Mouse (Mus musculus): ENCODE data around the gene Rwdd2b.

Rwdd2b gene

DNA sequence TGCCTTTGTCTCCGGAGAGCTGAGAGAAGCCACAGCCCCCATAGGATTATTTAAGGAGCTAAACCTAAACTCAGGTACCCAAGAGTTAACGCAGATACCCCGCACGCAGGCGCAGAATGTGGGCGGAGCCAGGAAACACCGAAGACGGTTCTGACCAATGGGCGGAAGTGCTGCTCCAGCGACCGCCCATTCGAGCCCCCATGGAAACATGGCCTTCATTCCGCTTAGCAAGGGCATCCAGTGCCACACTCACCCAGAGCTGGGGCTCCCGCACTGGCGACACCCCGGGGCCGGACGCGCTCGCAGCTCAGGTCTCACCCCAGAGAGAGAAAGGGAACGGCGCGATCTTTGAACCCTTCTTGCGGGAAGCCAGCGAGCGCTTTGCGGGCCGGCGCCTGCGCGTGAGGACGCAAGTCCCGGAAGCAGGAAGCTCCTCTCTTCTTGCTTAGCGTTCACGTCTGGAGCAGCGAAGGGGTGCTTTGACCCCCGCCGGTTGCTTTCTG is at the start of gene Rwdd2b:
Gene Rwdd2b, minus strand, starts transcription at position 390 of the 503 bp plus-strand sequence.
- peak; percentile 85 to 87 for DNase-seq (ENCODE audit: low spot score in 2 of 2)

DNA sequence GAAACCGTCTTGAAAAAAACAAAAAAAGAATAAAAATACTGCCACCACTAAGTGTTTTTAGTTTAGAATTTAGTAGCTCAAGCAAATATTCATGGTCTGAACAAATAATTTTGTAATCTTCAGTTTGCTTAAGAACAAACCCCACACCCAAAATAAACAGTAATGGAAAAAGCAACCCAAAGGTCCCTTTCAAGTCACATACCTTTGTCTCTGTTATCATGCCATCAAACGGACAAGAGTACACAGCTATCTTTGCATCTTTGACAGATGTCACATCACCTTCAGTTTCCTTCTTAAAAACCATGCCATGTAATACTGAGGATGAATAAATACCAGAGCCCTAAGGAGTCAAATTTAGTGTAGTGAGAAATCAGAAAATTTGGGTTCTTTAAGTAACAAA is 48.2 kb upstream of the Rwdd2b start:
- no peak for DNase-seq (ENCODE audit: low spot score in 2 of 2)

DNA sequence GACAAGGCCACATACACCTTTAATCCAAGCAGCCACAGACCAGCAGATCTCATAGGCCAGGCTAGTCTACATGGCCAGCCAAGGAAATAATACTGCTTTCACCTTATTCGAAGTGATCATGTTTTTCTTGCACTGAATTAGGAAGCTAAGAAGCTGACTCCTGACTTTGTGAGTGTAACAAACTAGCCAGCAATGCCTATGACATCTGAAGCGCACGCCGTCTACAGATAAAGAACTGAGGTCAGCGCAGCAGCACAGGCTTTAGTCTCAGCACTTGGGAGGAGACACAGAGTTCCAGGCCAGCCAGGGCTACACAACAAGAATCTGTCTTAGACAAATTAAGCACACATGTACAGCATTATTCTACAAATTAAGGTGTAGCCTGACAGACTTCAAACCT is 46.4 kb upstream of the Rwdd2b start:
- no peak for DNase-seq (ENCODE audit: low spot score in 2 of 2)

DNA sequence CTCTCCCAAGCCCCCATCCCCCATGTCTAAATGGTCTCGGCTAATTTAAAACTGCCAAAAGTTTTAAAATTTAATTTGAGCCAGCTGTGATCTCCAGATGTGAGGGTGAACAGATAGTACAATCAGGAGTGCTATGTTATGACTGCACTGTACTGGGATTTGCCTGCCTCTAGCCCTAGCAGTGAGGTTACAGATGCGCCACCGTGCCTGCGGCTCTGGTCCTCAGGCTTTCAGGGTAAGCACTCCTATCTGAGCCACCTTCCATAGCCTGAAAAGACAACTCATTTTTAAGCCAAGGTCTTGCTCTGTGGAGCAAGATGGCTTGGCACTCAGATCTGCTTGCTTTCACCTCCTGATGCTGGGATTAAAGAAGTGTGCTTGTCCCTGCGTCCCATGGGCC is 44.0 kb upstream of the Rwdd2b start:
- DNase-seq (ENCODE audit: low spot score in 2 of 2): no peak

DNA sequence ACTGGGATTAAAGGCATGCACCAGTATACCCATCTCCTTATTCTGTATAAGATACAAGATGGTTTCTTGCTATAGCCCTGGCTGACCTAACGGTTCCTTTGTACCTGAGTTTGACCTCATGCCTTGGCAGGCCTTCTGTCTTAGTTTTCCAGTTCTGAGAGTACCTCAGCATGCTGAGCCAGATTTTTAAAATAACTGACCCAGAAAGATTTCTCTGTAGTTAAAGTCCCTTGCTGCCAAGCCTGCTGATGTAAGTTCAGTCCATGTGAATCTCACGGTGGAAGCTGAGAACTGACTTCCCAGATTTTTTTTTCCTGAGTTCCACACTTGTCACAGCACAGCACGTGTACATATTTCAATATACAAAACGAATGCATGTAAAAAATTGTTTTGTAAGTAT is 30.2 kb upstream of the Rwdd2b start:
- DNase-seq (ENCODE audit: low spot score in 2 of 2): no peak

DNA sequence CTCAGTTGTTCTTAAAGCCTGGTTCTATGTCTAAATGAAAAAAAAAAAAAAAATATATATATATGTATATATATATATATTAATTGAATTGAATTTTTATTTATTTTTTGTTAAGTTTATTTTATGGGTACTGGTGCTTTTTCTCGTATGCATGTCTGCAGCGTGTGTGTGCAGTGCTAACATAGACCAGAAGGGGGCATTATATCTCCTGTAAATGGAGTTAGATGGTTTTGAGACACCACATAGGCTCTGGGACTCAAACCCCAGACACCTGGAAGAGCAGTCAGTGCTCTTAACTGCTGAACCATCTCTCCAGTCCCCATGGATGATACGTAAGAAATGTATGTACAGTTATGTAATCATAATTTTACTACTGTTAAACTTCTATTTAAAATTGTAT is 18.4 kb upstream of the Rwdd2b start:
- no peak for DNase-seq (ENCODE audit: low spot score in 2 of 2)

DNA sequence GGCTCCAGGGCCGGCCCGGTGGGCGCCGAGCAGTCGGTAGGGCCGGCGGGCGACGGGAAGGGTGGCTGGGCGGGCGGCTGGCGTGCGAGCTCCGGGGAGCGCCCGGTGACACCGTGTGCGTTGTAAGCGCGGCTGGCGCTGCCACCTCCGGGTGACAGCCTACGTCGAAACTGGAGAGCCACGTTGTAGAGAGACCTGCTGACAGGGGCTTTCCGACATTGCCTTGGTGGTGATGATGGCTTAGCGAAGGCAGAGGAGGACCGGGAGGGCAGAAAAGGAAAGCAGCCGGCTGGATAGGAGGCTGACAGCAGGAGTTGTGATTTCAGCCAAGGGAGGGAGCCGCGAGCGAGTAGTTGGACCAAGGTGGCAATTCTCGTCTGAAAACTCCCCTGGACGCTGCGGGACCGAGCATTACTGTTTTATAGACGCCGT is 14.8 kb upstream of the Rwdd2b start:
- DNase-seq (ENCODE audit: low spot score in 2 of 2): no peak

DNA sequence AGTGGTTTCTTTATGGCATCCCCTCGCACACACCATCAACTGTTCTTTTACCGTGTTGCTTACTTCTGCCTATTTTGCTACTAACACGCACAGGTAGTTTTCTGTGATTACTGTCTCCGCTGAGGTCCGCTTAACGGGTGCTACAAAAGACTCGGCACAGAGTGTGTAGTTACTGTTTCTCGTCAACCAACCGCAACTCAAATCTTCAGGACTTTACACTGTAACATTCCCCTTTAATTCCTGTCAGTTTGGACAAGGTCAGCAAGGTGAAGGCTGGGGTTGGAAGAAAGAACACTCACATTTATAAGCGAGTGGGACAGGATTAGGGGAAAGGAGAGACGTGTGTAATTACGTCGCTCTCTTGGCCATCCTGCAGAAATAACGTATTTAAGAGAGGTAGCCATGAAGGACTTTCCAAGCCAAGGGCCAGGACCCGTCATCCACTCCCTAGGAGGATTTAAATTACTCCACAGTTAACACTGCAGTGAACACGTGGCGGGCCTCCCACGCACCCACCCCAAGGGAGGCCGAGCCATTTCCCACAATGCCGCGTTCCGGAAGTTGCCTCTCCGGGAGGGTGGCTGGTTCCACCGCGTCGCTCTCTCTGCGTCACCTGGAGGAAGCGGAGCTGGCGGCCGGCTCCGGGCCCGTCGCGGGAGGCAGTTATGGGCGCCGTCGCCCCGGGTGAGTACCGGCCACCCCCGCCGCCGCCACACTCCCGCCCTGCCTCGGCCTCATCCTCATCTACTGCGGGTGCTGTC is 14.2 kb upstream of the Rwdd2b start, which contains the start of gene Usp16:
Gene Usp16, plus strand, starts transcription at position 285 of the 761 bp plus-strand sequence.
- peak; percentile 74 to 82 for DNase-seq (ENCODE audit: low spot score in 2 of 2)

DNA sequence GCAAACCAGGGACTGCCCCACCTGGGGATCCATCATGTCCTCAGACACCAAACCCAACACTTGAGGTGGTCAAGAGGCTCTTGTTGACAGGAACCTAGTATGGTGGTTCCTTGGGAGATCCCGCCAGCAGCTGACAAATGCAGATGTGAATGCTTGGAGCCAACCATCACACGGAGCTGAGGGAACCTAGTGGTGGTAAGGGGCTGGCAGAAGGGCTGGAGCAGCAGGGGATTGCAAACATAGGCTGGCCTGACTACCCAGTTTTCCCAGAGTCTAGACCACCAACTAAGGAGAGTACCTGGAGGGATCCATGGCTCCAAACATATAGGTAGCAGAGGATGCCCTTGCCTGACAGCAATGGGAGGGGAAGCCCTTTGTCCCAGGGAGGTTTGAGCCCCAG is 12.9 kb upstream of the Rwdd2b start:
- DNase-seq (ENCODE audit: low spot score in 2 of 2): no peak

DNA sequence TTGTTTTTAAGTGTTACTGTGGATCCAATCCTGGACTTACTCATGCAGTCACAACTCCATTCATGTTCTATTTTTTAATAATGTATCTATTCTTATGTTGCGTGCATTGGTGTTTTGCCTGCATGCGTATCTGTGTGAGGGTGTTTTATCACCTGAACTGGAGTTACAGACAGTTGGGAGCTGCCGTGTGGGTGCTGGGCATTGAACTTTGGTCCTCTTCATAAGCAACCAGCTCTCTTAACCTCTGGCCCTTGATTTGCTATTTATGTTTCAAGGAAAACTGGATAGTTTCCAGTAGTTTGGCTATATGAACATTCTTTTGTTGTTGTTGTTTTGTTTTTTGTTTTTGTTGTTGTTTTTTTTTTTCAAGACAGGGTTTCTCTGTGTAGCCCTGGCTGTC is 5.2 kb upstream of the Rwdd2b start:
- DNase-seq (ENCODE audit: low spot score in 2 of 2): no peak

DNA sequence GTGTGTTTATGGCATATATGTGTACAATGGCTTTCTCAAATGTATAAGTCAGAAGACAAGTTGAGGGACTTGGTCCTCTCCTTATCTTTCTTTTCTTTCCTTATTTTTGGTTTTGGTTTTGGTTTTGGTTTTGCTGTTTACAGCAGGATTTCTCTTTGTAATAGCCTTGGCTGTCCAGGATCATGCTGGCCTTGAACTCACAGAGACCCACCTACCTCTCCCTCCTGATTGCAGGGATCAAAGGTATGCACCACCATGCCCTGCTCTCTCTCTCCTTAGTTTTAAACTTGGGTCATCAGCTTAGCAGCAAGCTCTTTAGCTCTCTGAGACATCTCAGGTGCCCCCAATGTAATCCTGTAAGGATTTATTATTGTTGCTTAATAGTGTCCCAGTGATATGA is 4.7 kb upstream of the Rwdd2b start:
- DNase-seq (ENCODE audit: low spot score in 2 of 2): no peak

DNA sequence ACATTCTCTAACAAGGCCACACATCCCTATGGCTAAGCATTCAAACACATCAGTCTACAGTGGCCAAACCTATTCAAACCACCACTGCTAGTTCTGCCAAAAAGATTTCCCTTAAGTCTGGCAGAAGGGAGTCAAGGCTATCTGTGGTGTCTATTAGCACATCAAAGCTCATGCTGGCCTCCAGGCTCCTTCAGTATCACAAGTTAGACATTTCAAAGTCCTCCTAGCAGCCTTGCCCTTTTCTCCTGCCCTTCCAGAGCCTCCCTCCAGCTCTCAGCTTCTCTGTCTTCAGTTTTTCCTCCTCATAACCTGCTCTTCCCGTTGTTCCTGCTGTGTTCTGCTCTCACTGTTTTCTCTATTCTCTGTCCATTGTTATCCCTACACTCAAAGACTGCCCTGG is 3.7 kb upstream of the Rwdd2b start:
- no peak for DNase-seq (ENCODE audit: low spot score in 2 of 2)

DNA sequence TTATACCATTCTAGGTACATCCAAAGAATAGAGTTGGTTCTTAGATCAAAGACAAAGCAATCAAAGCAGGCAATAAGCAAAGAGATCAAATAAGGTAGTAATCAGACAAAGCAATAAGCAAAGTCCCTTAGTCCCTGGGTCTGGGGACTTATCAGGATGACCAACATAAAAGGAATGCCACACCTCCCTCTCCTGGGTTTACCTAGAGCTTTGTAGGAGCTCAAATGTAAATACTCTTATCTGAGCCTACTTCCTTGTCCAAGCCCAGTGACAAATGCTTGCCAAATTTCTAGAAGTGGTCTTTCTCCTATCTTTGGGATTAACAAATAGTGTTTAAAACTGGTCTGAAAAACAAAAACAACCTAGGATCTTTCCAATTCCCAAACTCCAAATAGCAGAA is 2.9 kb upstream of the Rwdd2b start:
- DNase-seq (ENCODE audit: low spot score in 2 of 2): no peak

DNA sequence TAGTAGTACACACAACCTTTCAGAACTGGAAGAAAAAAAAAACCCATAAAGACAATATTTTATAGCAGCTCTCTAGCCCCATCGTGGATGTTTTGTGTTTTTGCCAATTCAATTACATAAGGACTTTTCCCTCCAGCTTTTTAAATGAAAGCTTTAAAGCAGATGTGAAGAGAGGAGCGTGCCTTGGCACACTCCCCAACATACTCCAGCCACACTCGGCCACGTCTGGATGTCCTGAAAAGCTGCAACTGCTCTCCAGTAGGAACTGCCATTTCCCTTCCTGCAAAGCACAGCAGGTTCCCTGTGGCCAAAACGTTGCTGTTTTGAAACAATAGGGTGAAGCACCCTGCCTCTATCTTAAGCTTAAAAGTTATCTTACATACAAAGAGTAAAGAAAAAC is 1.9 kb upstream of the Rwdd2b start:
- no peak for DNase-seq (ENCODE audit: low spot score in 2 of 2)

DNA sequence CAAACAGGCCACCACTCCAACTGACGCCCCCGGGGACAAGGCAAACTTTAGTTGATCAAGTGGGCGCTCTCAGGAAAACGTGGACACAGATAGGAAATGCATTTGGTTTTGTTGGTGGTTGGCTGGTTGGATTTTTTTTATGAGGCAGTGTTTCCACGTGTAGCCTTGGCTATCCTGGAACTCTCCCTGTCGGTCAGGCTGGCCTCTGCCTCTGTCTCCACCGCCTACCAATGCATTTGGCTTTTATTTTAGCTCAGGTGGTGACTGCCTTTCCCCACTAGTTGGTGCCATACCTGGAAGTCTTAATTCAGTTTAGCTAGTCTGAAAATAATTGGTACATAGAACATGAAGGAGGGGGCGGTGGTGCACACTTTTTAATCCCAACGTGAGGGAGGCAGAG is 716 bp upstream of the Rwdd2b start:
- DNase-seq (ENCODE audit: low spot score in 2 of 2): no peak

DNA sequence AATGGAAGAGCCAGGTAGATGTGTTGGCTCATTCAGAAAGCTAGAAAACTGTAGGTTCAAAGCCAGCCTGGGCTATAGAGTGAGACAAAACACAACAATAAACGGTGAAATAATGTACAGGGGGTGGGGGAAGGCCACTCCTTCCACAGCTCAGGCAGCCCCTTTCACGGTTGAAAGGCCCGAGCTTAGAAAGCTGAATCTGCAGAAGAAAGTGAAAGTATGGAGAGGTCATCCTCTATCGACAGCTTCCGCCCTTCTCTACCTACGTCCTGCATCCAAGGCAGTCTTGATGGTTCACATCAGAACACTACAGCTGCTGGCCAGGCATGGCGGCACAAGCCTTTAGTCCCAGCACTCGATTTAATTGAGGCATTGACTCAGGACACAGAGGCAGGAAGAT is 1.7 kb downstream of the Rwdd2b start:
- DNase-seq (ENCODE audit: low spot score in 2 of 2): no peak

DNA sequence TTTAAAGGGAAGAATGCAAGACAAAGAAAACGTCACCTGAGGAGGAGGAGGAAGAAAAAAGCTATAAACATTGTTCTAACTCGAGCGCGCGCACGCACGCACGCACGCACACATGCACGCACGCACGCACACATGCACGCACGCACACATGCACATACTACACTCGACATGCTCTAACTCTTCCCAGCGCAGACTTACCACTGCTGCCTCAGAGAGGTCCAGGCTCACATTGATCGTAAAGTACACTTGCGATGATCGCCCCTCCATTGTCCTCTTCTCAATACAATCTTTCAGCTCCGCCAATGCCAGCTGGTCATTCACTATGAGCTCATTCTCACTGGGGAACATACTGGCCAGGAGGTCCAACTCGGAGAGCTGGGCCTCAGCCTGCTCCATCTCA is 3.3 kb downstream of the Rwdd2b start:
- DNase-seq (ENCODE audit: low spot score in 2 of 2): no peak

DNA sequence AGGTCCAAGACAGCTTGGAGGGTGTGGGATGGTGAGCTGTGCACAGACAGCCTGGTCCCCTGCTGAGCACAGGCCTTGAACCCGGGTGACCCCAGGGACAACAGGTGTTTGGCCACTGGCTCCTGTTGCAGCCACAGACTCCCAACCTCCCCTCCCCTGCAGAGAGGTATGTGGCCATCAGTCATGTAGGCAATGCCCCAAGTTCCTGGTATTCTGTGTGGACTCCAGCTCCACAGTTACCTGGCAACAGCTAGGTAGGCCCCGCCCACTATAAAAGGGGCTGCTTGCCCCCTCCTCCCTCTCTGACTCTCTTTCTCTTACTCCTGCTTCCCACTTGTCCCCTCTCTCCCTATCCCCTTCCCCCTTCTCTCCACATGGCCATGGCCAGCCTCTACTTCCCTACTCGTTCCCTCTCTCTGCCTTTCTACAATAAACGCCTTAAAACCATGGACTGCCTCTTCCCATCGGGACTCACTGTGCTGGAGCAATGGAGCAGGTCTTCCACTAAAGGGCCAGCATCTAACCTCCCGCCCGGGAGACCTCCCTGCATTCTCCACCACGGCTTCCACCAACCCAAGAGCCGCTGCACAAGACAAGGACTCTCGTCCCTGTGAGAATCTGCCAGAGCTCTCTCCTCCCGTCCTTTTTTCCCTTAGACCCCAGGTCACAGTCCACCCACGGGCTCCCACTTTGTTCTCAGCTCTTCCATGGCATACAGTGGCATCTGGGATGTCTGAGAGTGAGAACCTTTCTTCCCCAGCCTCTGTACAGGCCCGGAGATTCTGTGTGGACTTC is 4.8 kb downstream of the Rwdd2b start:
- DNase-seq (ENCODE audit: low spot score in 2 of 2): no peak

DNA sequence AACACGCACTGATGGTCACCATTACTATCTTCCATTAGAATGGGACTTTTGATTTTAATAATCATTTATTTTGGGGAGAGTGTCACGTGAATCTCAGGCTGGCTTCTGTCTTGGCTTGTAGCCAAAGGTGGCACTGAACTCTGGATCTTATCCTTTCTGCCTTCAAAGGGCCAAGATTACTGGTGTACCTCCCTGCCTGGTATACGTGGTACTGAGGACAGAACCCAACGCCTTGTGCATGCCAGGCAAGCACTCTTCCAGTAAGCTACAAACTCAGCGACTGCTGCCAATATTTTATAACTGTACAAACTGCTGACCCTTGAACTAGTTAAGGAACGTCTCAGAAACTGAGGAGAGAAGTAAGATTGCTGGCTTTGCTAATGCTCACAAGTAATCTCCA is 5.4 kb downstream of the Rwdd2b start:
- DNase-seq (ENCODE audit: low spot score in 2 of 2): no peak

DNA sequence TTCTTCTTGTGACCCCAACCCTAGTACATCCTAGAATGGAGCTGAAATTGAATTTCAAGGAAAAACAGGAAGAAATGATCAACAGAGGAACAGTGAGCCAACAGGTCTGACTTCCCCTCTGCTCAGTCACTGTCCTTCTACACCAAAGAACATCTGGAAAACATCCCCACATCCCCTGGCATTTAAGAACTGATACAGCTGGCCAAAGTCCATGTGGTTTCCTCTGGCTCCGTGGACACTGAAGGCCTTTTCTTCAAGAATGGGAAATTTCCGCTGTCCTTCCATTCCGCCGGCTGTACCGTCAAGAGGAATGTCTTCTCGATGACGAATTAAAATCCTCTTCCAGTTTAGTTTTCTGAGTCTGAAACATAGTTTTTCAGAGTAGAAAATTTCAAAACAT is 6.1 kb downstream of the Rwdd2b start:
- DNase-seq (ENCODE audit: low spot score in 2 of 2): no peak

DNA sequence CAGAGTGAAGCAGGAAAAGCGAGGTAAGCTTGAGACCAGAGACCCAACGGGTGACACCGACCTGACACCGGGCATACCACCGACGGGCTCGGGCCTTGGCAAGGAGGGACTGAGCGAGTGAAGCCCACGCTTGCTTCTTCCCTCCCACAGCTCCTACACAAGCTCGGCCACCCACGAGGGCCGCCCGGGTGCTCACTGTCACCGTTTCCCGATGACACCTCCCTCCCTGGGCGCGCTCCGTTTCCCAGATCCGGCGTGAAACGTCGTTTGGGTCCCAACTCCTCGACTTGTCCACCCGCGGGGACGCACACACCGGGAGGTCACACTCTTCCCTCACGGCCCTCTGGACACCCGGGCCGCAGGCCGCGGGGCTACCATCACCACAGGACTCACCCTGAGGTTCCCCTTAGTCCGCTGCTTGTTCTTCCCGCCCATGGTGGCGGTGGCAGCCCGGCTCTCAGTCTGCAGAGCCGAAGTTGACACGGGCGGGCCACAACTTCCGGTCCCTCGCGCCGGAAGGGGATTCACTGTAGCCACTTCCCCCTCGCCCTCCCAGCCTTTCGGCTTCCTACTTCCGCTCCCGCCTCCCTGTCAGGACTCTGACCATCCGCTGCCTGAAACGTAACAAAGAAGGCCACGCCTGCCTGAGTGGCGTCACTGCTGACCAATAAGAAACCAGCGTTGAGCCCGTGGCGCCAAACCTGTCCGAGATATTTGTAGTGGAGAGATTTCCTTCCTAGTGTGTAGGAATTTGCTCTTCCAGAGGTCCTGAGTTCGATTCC is 8.1 kb downstream of the Rwdd2b start, which contains the start of gene Ltn1:
Gene Ltn1, minus strand, starts transcription at position 580 of the 782 bp plus-strand sequence.
- peak; percentile 90 to 96 for DNase-seq (ENCODE audit: low spot score in 2 of 2)

DNA sequence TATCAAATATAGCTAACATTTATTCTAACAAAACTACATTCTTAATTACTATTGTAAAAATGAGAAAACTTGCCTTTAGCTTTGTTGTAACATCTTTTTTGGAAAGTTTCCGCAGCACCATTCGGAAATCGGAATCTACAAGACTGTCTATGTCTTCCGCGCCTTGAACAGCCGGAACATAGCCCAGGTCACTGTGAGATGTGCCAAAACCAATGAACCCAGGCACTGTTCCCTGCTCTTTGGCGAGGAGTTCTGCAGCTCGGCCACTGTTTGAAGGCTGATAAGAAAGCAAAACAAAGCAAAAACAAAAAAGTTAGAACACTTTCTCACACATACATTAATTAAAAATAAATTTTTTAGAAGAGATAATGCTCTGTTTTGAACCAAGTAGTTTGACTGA is 12.9 kb downstream of the Rwdd2b start:
- no peak for DNase-seq (ENCODE audit: low spot score in 2 of 2)
